Mouse (Mus musculus) liver, postnatal 0 days (tissue): Measurements from ENCODE around the gene Ccdc57. TPM values are rescaled to one million over a fixed set of nuclear protein-coding genes. Genes with fewer than 3 reads are reported as not detected.

Experiments used
- ATAC-seq: fragments of 200-750 bp; cut with Nextera tagmentation; 2 replicates; pipeline ENCODE4 v1.8.0; 2017; ENCODE audit warnings: mild to moderate bottlenecking, moderate library complexity
- DNase-seq: peaks from one replicate; pipeline ENCODE4 v3.0.0-alpha.2; 2016
- H3K27ac ChIP-seq: fragments of 300-500 bp; sonication (generic); 2 replicates; pipeline ENCODE4 v1.5.1; 2014; ENCODE audit warnings: antibody characterized with exemption, moderate library complexity, mild to moderate bottlenecking, low read depth
- H3K27me3 ChIP-seq: fragments of 300-500 bp; sonication (generic); 2 replicates; pipeline ENCODE4 v1.6.1; 2014; ENCODE audit warnings: low read length, control low read depth, mixed read lengths; ENCODE audit not compliant: insufficient read depth
- H3K36me3 ChIP-seq: fragments of 300-500 bp; sonication (generic); replicated peaks from 2 replicates; pipeline ENCODE4 v1.6.1; 2014; ENCODE audit warnings: mild to moderate bottlenecking, control low read depth, low read length, moderate library complexity, mixed read lengths; ENCODE audit not compliant: insufficient read depth
- H3K4me1 ChIP-seq: fragments of 300-500 bp; sonication (generic); 2 replicates; pipeline ENCODE4 v1.6.1; 2014; ENCODE audit warnings: antibody characterized with exemption, mild to moderate bottlenecking, control low read depth; ENCODE audit not compliant: insufficient read depth
- H3K4me2 ChIP-seq: fragments of 300-500 bp; sonication (generic); 2 replicates; pipeline ENCODE4 v1.6.1; 2014; ENCODE audit warnings: low read depth, mild to moderate bottlenecking, low read length, moderate library complexity, mixed read lengths
- H3K4me3 ChIP-seq: fragments of 300-500 bp; sonication (generic); 2 replicates; pipeline ENCODE4 v1.5.1; 2014; ENCODE audit warnings: low read depth, low read length
- H3K9ac ChIP-seq: fragments of 300-500 bp; sonication (generic); replicated peaks from 2 replicates; pipeline ENCODE4 v1.6.1; 2014; ENCODE audit warnings: mild to moderate bottlenecking, moderate library complexity
- H3K9me3 ChIP-seq: fragments of 300-500 bp; sonication (generic); 2 replicates; pipeline ENCODE4 v1.6.1; 2016; ENCODE audit warnings: mild to moderate bottlenecking, control low read depth, low read length, mixed read lengths
- CTCF ChIP-seq: sonication (generic); IDR thresholded peaks from 2 replicates; pipeline ENCODE4 v1.5.1; 2016; ENCODE audit warnings: antibody characterized with exemption, low read depth
- EP300 ChIP-seq: IDR thresholded peaks from 2 replicates; pipeline ENCODE4 v1.6.1; 2016; ENCODE audit warnings: antibody characterized with exemption, low read depth, mild to moderate bottlenecking
- WGBS: fragments of 180-500 bp; shearing (Covaris S2); extraction: QIAGEN DNeasy Blood & Tissue Kit; methylation state at CpG from one replicate; pipeline ENCODE4 v1.1.7; 2014; ENCODE audit not compliant: insufficient replicate concordance; 5-methylcytosine and 5-hydroxymethylcytosine counted together
- polyA plus RNA-seq: library from polyadenylated mRNA; unstranded; fragments of >200 nt; fragmentation: Nextera tagmentation; extraction: Ambion mirVana; gene quantifications from 2 replicates; pipeline ENCODE4 v1.2.1, GENCODE M21; 2015

Gene Ccdc57
- polyA plus RNA-seq, 1 experiment from 2014 or later: 1.4 TPM

DNA sequence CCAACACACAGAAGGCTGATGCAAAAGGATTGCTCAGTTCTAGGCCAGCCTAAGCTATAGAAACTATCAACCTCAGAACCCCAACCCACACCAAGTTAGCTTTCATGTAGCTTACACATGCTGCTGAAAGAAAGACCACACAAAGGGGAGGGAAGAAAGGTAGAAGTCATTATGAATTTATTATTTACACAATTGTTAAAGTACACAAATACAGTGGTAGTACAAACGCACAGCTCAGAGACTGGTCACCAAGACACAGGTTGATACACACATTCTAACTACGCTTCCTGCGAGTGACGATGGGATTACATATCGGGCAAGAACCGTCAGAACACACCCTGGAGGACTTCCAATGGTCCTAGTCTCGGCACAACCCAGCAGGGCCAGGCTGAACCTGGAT is 28.9 kb upstream of the Ccdc57 start:
- H3K9me3 ChIP-seq: no peaks in the 10 kb centered on the region
- H3K36me3 ChIP-seq: peaks cover 87% of the 10 kb centered on the region
- H3K9ac ChIP-seq: no peak overlapping the region
- DNase-seq (no peak), ATAC-seq (no peak)
- 84% methylated on average over 7 of the region's 7 CpGs for WGBS
- no peak overlapping the region for H3K27ac ChIP-seq
- no peak overlapping the region for H3K4me2 ChIP-seq
- H3K4me3 ChIP-seq: no peak overlapping the region
- no peaks in the 10 kb centered on the region for H3K27me3 ChIP-seq
- TF ChIP-seq EP300 (no peak), CTCF (no peak)
- 0 out of 2 replicates have a peak, but pooled peaks cover 2% of the 10 kb centered on the region for H3K4me1 ChIP-seq

DNA sequence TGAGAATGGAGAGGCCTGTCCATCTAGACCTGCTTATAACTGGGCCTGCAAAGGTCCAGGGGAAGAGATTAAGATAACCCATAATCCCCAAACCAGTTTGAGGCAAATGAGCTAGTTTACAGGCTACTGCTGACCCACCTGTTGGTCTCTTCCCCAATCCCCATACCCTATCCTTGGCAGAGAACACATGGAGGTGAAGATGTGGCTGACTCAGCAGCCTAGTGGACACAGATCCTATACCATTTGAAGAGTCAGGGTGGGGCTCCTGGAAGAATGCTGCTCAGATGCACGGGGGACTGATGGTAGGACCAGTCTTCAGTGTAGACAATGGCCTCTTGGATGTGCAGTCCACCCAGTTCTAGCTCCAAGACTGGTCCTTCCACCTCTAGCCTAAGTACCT is 27.6 kb upstream of the Ccdc57 start:
- Histone ChIP-seq H3K4me2 (no peak overlapping the region), H3K4me3 (no peak overlapping the region), H3K27ac (no peak overlapping the region), H3K9ac (no peak overlapping the region), H3K36me3 (peaks cover 85% of the 10 kb centered on the region), H3K27me3 (no peaks in the 10 kb centered on the region), H3K4me1 (0 out of 2 replicates have a peak, but pooled peaks cover 2% of the 10 kb centered on the region), H3K9me3 (no peaks in the 10 kb centered on the region)
- no peak for TF ChIP-seq EP300
- TF ChIP-seq CTCF: no peak
- 63% methylated on average over 1 of the region's 1 CpGs for WGBS
- DNase-seq (no peak), ATAC-seq (no peak)

- H3K27me3 ChIP-seq: no peaks in the 10 kb centered on the region
- WGBS: 50% methylated on average over 3 of the region's 3 CpGs
- H3K27ac ChIP-seq: no peak overlapping the region
- ATAC-seq (peak; percentile 29), DNase-seq (peak; percentile 15)
- no peak overlapping the region for H3K4me2 ChIP-seq
- H3K9me3 ChIP-seq: no peaks in the 10 kb centered on the region
- 0 out of 2 replicates have a peak, but pooled peaks cover 2% of the 10 kb centered on the region for H3K4me1 ChIP-seq
- H3K36me3 ChIP-seq: peaks cover 81% of the 10 kb centered on the region
- TF ChIP-seq CTCF (no peak), EP300 (no peak)
- H3K4me3 ChIP-seq: no peak overlapping the region
- no peak overlapping the region for H3K9ac ChIP-seq
Observed at GRCm38 (mm10) chr11:120959564-120959963, 26.9 kb upstream of the Ccdc57 start.

DNA sequence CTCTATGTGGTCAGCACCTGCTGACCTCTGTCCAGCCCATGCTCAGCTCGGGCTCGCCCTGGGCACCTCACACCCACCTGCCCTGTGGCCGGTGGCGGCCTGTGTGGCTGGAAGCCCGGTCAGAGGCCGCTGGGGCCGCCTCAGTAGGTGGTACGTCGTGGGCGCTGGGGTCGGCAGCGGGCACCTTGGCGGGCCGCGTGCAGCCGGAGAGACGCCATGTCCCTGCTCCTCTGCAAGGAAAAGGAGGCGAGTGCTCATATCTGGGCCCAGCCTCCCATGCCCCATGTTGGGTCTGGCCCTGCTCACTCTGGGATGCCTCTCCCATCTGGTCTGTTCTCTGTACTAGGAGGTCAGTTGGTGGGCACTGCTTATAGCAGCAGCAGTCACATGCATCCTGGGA is 26.4 kb upstream of the Ccdc57 start:
- DNase-seq (peak; percentile 13), ATAC-seq (no peak)
- no peaks in the 10 kb centered on the region for H3K9me3 ChIP-seq
- H3K4me1 ChIP-seq: 0 out of 2 replicates have a peak, but pooled peaks cover 2% of the 10 kb centered on the region
- 88% methylated on average over 18 of the region's 18 CpGs for WGBS
- H3K27ac ChIP-seq: no peak overlapping the region
- H3K4me3 ChIP-seq: no peak overlapping the region
- TF ChIP-seq EP300 (no peak), CTCF (no peak)
- H3K27me3 ChIP-seq: no peaks in the 10 kb centered on the region
- peaks cover 76% of the 10 kb centered on the region for H3K36me3 ChIP-seq
- H3K4me2 ChIP-seq: no peak overlapping the region
- H3K9ac ChIP-seq: no peak overlapping the region

- 48% methylated on average over 15 of the region's 15 CpGs for WGBS
- peaks cover 7% of the 10 kb centered on the region; the same call in 1 of the 2 replicates for H3K4me1 ChIP-seq
- H3K9me3 ChIP-seq: no peaks in the 10 kb centered on the region
- DNase-seq: peak; percentile 38
- H3K36me3 ChIP-seq: peaks cover 67% of the 10 kb centered on the region
- no peak; the same call in 1 of the 2 replicates for ATAC-seq
- no peaks in the 10 kb centered on the region for H3K27me3 ChIP-seq
- no peak for TF ChIP-seq CTCF
- no peak for TF ChIP-seq EP300
- peak overlapping the region; percentile 30; the same call in 1 of the 2 replicates for H3K27ac ChIP-seq
- H3K4me3 ChIP-seq: no peak overlapping the region
- H3K4me2 ChIP-seq: no peak overlapping the region
- H3K9ac ChIP-seq: no peak overlapping the region
Observed at GRCm38 (mm10) chr11:120957731-120958257, 25.1 kb upstream of the Ccdc57 start.

DNA sequence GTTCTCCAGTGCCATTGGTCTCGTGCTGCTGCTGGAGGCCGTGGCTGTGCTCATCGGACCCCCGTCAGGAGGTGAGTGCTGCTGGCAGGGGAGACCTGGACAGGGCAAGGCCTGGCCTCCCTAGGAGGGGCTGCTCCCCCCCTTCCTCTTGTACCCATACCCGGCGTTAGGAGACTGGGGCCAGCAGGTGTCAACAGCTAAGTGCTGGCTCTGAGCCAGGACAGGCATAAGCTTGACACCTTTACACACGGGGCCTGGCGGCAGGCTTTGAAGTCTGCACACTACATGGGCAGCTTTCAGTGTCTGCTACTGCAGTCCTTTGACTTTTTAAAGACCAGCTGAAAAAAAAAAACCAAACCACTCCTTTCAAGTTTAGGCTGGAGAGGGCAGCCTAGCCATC is 24.4 kb upstream of the Ccdc57 start:
- no peak overlapping the region for H3K4me3 ChIP-seq
- WGBS: 88% methylated on average over 8 of the region's 8 CpGs
- H3K36me3 ChIP-seq: peaks cover 61% of the 10 kb centered on the region
- H3K9me3 ChIP-seq: no peaks in the 10 kb centered on the region
- H3K4me2 ChIP-seq: no peak overlapping the region
- H3K9ac ChIP-seq: no peak overlapping the region
- H3K27me3 ChIP-seq: no peaks in the 10 kb centered on the region
- H3K4me1 ChIP-seq: peaks cover 14% of the 10 kb centered on the region
- DNase-seq: peak; percentile 17
- no peak for ATAC-seq
- no peak overlapping the region for H3K27ac ChIP-seq
- no peak for TF ChIP-seq CTCF
- TF ChIP-seq EP300: no peak
